Mouse (Mus musculus): ENCODE measurements around the gene Myo1a. TPM values are rescaled to one million over a fixed set of nuclear protein-coding genes. Genes with fewer than 3 reads are reported as not detected.

Gene Myo1a
- polyA plus RNA-seq, 1 experiment: 0.16 TPM

GRCm38 (mm10) chr10:127682886-127683285 lies 22.1 kb upstream of the Myo1a start:
- H3ac ChIP-seq (ENCODE audit: control insufficient read depth, insufficient read length, low read depth): no peak overlapping the region
- H3K27me3 ChIP-seq (ENCODE audit: control insufficient read depth, insufficient read depth, insufficient read length): no peaks in the 10 kb centered on the region
- H3K79me2 ChIP-seq (ENCODE audit: control insufficient read depth, insufficient read depth): peaks cover 66% of the 10 kb centered on the region
- no peak overlapping the region for H3K4me3 ChIP-seq (ENCODE audit: insufficient read depth, poor library complexity, severe bottlenecking)
- peaks cover 10% of the 10 kb centered on the region for H3K79me3 ChIP-seq (ENCODE audit: low read depth)
- H3K36me3 ChIP-seq (ENCODE audit: control insufficient read depth, insufficient read depth): no peaks in the 10 kb centered on the region
- TF ChIP-seq CTCF (IDR thresholded peaks at IDR 0.05; ENCODE audit: control insufficient read depth, insufficient read depth, insufficient read length) (no peak), MAX (IDR thresholded peaks at IDR 0.05) (no peak), FOSL1 (IDR thresholded peaks at IDR 0.05; ENCODE audit: insufficient read depth, low read length, poor library complexity, severe bottlenecking) (no peak), USF1 (IDR thresholded peaks at IDR 0.05; ENCODE audit: low read depth) (no peak), CEBPB (IDR thresholded peaks at IDR 0.05; ENCODE audit: low read depth) (no peak), MYOG (IDR thresholded peaks at IDR 0.05; ENCODE audit: control insufficient read depth, extremely low read depth, insufficient read length) (no peak), MYOD1 (IDR thresholded peaks at IDR 0.05; ENCODE audit: control insufficient read depth, insufficient read length, low read depth) (no peak)

- Histone ChIP-seq H3K4me3 (ENCODE audit: insufficient read depth, poor library complexity, severe bottlenecking) (no peak overlapping the region), H3K79me2 (ENCODE audit: control insufficient read depth, insufficient read depth) (no peaks in the 10 kb centered on the region), H3K27me3 (ENCODE audit: control insufficient read depth, insufficient read depth, insufficient read length) (no peaks in the 10 kb centered on the region), H3ac (ENCODE audit: control insufficient read depth, insufficient read length, low read depth) (no peak overlapping the region), H3K36me3 (ENCODE audit: control insufficient read depth, insufficient read depth) (peaks cover 63% of the 10 kb centered on the region), H3K79me3 (ENCODE audit: low read depth) (no peaks in the 10 kb centered on the region)
- TF ChIP-seq MAX (IDR thresholded peaks at IDR 0.05) (no peak), USF1 (IDR thresholded peaks at IDR 0.05; ENCODE audit: low read depth) (no peak), CTCF (IDR thresholded peaks at IDR 0.05; ENCODE audit: control insufficient read depth, insufficient read depth, insufficient read length) (no peak), FOSL1 (IDR thresholded peaks at IDR 0.05; ENCODE audit: insufficient read depth, low read length, poor library complexity, severe bottlenecking) (no peak), MYOD1 (IDR thresholded peaks at IDR 0.05; ENCODE audit: control insufficient read depth, insufficient read length, low read depth) (no peak), MYOG (IDR thresholded peaks at IDR 0.05; ENCODE audit: control insufficient read depth, extremely low read depth, insufficient read length) (no peak), CEBPB (IDR thresholded peaks at IDR 0.05; ENCODE audit: low read depth) (no peak)
Measured at GRCm38 (mm10) chr10:127691053-127691452, 13.9 kb upstream of the Myo1a start.

- peaks cover 75% of the 10 kb centered on the region for H3K36me3 ChIP-seq (ENCODE audit: control insufficient read depth, insufficient read depth)
- H3K4me3 ChIP-seq (ENCODE audit: insufficient read depth, poor library complexity, severe bottlenecking): no peak overlapping the region
- H3K79me3 ChIP-seq (ENCODE audit: low read depth): no peaks in the 10 kb centered on the region
- TF ChIP-seq USF1 (IDR thresholded peaks at IDR 0.05; ENCODE audit: low read depth) (peak; percentile 35), MAX (IDR thresholded peaks at IDR 0.05) (no peak)
- H3K27me3 ChIP-seq (ENCODE audit: control insufficient read depth, insufficient read depth, insufficient read length): no peaks in the 10 kb centered on the region
- H3ac ChIP-seq (ENCODE audit: control insufficient read depth, insufficient read length, low read depth): no peak overlapping the region
- H3K79me2 ChIP-seq (ENCODE audit: control insufficient read depth, insufficient read depth): no peaks in the 10 kb centered on the region
Measured at GRCm38 (mm10) chr10:127694636-127695035, 10.3 kb upstream of the Myo1a start.

- no peak overlapping the region for H3K4me3 ChIP-seq (ENCODE audit: insufficient read depth, poor library complexity, severe bottlenecking)
- H3K79me2 ChIP-seq (ENCODE audit: control insufficient read depth, insufficient read depth): no peaks in the 10 kb centered on the region
- no peaks in the 10 kb centered on the region for H3K79me3 ChIP-seq (ENCODE audit: low read depth)
- peaks cover 67% of the 10 kb centered on the region for H3K36me3 ChIP-seq (ENCODE audit: control insufficient read depth, insufficient read depth)
- TF ChIP-seq MYOG (IDR thresholded peaks at IDR 0.05; ENCODE audit: control insufficient read depth, extremely low read depth, insufficient read length) (no peak), CTCF (IDR thresholded peaks at IDR 0.05; ENCODE audit: control insufficient read depth, insufficient read depth, insufficient read length) (no peak), MAX (IDR thresholded peaks at IDR 0.05) (no peak), FOSL1 (IDR thresholded peaks at IDR 0.05; ENCODE audit: insufficient read depth, low read length, poor library complexity, severe bottlenecking) (no peak), MYOD1 (IDR thresholded peaks at IDR 0.05; ENCODE audit: control insufficient read depth, insufficient read length, low read depth) (no peak), CEBPB (IDR thresholded peaks at IDR 0.05; ENCODE audit: low read depth) (no peak), USF1 (IDR thresholded peaks at IDR 0.05; ENCODE audit: low read depth) (no peak)
- no peaks in the 10 kb centered on the region for H3K27me3 ChIP-seq (ENCODE audit: control insufficient read depth, insufficient read depth, insufficient read length)
- no peak overlapping the region for H3ac ChIP-seq (ENCODE audit: control insufficient read depth, insufficient read length, low read depth)
Measured at GRCm38 (mm10) chr10:127695775-127696174, 9.2 kb upstream of the Myo1a start.

- TF ChIP-seq USF1 (IDR thresholded peaks at IDR 0.05; ENCODE audit: low read depth) (no peak), MAX (IDR thresholded peaks at IDR 0.05) (no peak)
- no peak overlapping the region for H3ac ChIP-seq (ENCODE audit: control insufficient read depth, insufficient read length, low read depth)
- H3K27me3 ChIP-seq (ENCODE audit: control insufficient read depth, insufficient read depth, insufficient read length): no peaks in the 10 kb centered on the region
- H3K36me3 ChIP-seq (ENCODE audit: control insufficient read depth, insufficient read depth): peaks cover 41% of the 10 kb centered on the region
- no peaks in the 10 kb centered on the region for H3K79me2 ChIP-seq (ENCODE audit: control insufficient read depth, insufficient read depth)
- no peak overlapping the region for H3K4me3 ChIP-seq (ENCODE audit: insufficient read depth, poor library complexity, severe bottlenecking)
- no peaks in the 10 kb centered on the region for H3K79me3 ChIP-seq (ENCODE audit: low read depth)
Measured at GRCm38 (mm10) chr10:127698966-127699365, 6.0 kb upstream of the Myo1a start.

- TF ChIP-seq FOSL1 (IDR thresholded peaks at IDR 0.05; ENCODE audit: insufficient read depth, low read length, poor library complexity, severe bottlenecking) (no peak), CTCF (IDR thresholded peaks at IDR 0.05; ENCODE audit: control insufficient read depth, insufficient read depth, insufficient read length) (no peak), MAX (IDR thresholded peaks at IDR 0.05) (no peak)
- H3ac ChIP-seq (ENCODE audit: control insufficient read depth, insufficient read length, low read depth): no peak overlapping the region
- no peaks in the 10 kb centered on the region for H3K79me3 ChIP-seq (ENCODE audit: low read depth)
- H3K4me3 ChIP-seq (ENCODE audit: insufficient read depth, poor library complexity, severe bottlenecking): no peak overlapping the region
- no peaks in the 10 kb centered on the region for H3K79me2 ChIP-seq (ENCODE audit: control insufficient read depth, insufficient read depth)
- H3K36me3 ChIP-seq (ENCODE audit: control insufficient read depth, insufficient read depth): peaks cover 16% of the 10 kb centered on the region
- no peaks in the 10 kb centered on the region for H3K27me3 ChIP-seq (ENCODE audit: control insufficient read depth, insufficient read depth, insufficient read length)
Measured at GRCm38 (mm10) chr10:127703299-127703698, 1.7 kb upstream of the Myo1a start.

Data from C2C12 (cell line).